Mouse (Mus musculus): ENCODE results near the gene Fam126b.
"Not testable (repeated sequence)": the region's sequence is repeated elsewhere in the genome, so short reads cannot be mapped to it uniquely, and the experiment has no call there.

Gene Fam126b

DNA sequence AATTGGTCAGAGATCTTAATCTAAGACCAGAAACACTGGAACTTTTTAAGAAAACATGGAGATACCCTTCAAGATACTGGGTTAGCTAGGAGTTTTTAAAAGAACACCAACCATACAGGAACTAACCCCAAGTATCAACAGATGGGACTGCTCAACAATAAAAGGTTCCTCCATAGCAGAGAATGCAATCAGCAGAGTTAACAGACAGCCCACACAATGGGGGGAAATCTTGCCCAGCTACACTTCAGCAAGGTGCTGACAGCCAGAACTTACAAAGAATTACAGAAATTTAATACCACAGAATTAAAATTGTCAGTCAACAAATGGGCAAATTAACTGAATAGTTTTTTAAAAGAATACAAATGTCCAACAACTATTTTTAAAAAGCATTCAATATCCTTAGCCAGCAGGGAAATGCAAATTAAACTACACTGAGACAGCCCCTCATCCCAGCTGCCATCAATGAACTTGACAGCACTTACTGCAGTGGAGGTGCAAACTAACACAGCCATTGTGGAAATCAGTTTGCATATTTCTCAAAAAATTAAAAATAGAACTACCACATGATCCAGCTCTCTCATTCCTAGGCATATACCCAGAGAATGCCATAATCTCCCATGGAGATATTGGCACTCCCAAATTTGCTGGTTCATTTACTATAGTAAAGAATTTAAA is 17.5 kb downstream of the Fam126b start:
- DNase-seq (ENCODE audit: low read depth): no peak

- DNase-seq (ENCODE audit: low read depth): no peak
Observed at GRCm38 (mm10) chr1:58566621-58567020, 19.5 kb downstream of the Fam126b start.

DNA sequence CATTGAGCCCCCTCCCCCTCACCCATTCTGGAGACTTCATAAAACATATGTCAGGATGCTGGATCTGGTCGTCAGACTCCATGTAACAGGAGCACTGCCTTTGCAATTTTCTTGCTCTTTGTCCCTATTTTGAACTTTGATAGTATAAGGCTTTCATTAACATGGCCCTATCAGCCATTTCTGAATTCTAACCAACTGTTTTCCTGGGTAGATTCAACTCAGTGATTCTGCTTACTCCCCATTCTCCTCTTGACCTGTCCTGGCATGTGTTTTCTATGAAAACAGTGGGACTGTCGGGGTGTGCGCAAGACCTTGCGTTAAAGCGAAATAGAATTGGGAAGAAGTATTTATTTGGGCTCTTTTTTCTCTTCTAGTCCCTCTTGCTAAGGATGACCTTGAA is 21.1 kb downstream of the Fam126b start:
- no peak for DNase-seq (ENCODE audit: low read depth)

- peak; percentile 52 for DNase-seq (ENCODE audit: low read depth)
Observed at GRCm38 (mm10) chr1:58562455-58562854, 23.7 kb downstream of the Fam126b start.

GRCm38 (mm10) chr1:58560370-58560769 is 25.8 kb downstream of the Fam126b start:
- not testable (repeated sequence) for DNase-seq (ENCODE audit: low read depth)

- no peak for DNase-seq (ENCODE audit: low read depth)
Observed at GRCm38 (mm10) chr1:58541386-58541785, 44.7 kb downstream of the Fam126b start.

- DNase-seq (ENCODE audit: low read depth): no peak
Observed at GRCm38 (mm10) chr1:58507249-58507648, 78.9 kb downstream of the Fam126b start.

DNA sequence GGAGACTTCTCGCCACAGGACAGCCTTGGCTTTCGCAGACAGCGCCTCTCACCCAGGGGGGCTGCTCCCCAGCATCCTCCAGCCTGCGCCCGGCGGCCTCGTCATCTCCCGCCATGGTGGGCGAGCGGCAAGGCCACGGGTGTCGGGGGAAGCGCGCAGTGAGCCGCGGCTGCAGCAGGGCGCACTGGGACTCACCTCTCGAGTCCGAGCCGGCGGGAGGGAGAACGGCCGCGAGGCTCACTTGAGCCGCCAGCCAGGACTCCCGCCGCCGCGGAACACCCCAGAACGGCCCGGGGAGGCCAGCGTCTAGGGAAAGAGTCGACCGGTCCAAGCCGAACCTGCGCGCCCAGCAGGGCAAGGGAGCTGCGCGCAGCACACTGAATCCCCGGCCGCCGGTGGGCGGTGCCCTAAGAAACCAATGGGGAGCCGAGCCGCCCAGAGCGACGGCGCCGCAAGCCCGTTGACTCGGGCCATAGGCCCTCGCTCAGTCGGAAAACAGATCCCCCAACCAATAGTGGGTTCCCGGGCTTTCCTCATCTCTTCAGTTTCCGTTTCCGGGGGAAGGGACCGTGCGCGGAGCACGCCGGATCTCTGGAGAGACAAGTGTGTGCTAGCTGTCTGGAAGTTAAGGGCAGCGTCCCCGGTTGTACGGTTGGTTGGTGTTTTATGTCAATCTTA is 81.4 kb downstream of the Fam126b start, which contains the start of gene Orc2:
Orc2 (minus strand) TSS at position 533 of the 678 bp plus-strand sequence.
- peak; percentile 90 for DNase-seq (ENCODE audit: low read depth)

DNA sequence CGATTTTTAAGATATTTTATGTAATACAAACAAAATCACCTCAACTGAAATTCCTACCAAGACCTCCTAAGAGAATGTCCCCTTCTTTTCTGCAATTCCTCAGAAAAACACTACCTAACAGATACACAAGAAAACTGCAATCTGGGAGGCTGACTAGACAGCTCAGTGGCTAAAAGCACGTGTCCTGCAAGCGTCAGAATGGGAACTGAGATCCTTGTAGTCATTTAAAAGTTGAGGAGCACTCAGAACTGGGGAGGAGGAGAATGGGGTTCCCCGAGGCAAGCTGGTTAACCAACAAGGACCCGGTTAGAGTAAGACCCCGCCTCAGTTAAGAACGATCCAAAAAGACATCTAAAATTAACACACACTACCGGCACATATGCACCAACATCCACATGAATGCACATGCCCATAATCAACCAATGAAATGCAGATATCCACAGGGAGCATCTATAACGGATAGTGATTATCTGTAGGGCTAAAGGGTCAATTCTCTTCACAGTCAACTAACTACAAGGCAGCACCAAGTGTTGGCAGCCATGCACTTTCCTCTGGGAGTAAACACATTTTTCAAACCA is 82.2 kb downstream of the Fam126b start:
- peak; percentile 41 for DNase-seq (ENCODE audit: low read depth)

DNA sequence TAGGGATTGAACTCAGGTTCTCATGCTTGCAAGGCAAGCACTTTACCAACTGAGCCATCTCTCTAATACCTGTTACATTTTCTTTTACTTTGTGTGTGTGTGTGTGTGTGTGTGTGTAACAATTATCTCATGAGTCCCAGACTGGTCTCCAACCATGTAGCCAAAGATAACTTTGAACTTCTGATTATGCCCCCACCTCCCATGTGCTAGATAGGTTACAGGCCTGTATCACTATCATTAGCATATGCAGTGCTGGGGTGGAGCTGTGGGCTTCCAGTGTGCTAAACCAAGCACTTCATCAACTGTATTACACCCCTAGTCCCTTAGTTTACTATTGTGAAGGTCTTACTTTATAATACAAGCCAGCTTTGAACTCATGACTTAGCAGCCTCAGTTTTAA is 83.0 kb downstream of the Fam126b start:
- peak; percentile 61 for DNase-seq (ENCODE audit: low read depth)

DNA sequence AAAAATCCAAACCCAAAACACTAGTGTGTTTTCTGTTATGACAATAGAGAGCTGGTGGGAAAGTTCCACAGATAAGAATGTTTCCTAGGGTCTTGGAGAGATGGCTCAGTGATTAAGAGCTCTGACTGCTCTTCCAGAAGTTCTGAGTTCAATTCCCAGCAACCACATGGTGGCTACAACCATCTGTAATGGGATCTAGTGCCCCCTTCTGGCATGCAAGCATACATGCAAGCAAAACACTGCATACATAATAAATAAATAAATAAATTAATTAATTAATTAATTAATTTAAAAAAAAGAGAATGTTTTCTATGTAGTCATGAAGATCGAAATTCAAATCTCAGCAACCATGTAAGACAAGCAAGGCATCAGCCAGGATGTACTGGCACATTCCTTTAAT is 87.4 kb downstream of the Fam126b start:
- no peak for DNase-seq (ENCODE audit: low read depth)

DNA sequence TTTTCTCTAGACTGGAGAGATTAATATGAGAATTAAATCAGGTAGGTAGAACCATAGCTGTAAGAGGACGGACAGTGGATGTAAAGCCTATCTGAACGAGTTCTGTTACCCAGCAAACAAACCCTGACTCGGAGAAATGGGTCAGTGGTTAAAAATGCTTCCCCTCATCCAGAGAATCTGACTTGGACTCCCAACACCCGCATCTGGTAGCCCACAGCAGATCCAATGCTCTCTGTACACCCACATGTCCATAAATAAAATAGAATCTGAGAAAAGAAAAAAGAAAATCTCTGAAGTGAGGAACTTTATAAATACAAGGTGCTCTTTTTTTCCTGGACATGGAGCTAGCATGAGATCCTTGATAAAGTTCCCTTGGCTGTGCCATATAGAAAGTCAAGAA is 88.4 kb downstream of the Fam126b start:
- DNase-seq (ENCODE audit: low read depth): no peak

DNA sequence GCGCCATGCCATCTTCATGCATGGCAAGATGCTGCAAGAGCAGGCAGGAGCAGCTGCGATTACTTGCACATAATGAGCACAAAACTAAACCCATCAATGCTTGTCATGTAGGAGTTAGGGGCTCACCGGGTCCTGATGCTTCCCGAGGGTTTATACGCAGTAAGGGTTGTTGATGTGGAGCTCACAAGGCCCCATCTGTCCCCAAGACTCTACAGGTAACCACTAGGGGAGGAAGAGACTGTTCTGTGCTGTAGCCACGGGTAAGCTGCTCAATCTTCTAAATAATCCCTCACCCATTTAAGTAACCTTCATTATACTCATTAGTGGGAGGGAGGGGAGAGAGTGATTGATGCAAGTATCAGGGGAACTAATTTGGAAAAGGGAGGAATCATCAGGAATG is 90.5 kb downstream of the Fam126b start:
- DNase-seq (ENCODE audit: low read depth): no peak

DNA sequence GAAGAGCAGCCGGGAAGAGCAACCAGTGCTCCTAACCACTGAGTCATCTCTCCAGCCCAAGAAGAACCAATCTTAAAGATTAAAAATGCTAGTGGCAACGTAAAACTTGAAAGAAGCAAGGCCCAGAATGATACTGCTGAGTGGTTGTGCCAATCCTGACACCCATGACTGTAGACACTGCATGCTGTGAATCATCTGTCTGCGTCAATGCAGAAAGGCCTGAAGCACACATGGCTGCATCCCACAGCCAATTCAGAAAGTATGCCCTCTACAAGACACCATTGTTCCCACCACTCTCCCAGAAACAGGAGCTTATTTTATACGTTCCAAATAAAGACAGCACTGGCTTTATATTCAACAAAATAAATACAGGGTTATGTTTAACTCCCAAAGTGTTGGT is 103.5 kb downstream of the Fam126b start:
- no peak for DNase-seq (ENCODE audit: low read depth)

- no peak for DNase-seq (ENCODE audit: low read depth)
Observed at GRCm38 (mm10) chr1:58475662-58476061, 110.5 kb downstream of the Fam126b start.
